Mouse (Mus musculus) heart, adult 8-10 months (tissue): ENCODE measurements at regions not wholly inside any gene's neighbourhood (a gene's known extent, or its start where the extent isn't known, plus 50 kb on each side); places are given as distances from the start of the nearest gene placed in this dataset.
A peak's percentile ranks its signal among the peaks of the same experiment; 100 is the strongest.

Experiments
- DNase-seq: peaks from one replicate; pipeline ENCODE4 v3.0.0; 2022; ENCODE audit warnings: low spot score

DNA sequence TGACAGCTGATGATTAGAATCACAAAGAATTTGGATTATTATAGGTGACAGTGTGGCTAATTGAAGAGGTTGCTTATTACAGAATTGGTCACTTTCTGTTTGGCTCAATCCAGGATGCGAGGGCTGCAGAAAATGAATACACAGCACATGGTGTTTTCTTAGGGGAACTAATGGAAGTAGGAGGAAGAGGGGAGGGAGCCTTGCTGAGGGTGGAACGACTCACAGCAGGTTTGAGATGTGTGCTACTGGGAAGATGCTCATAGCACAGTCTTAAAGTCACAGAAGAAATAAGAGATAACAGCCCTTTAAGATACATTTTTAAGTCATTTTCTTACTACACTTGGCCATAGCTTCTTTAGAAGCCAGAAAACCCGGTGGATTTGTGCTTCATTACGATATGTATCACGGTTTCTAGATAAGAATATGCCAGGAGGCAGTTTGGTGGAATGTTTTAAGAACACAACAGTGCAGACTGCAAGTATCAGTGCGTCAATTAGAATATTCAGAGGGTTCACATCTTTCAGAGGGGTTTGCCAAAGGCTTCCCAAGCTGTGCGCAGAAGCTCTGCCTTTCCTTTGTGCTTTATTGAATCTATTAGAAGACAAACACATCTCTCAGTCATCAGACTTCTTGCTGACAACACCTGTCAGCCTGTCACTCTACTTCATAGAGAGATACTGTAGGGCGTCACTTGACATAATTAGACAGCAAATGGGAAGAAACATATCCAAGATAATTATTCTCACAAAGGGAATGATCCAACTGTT, 853.7 kb downstream of the Otol1 start:
- DNase-seq, result no peak

- peak; percentile 36 for DNase-seq
Observed at GRCm38 (mm10) chr3:70873688-70874551, 866.5 kb downstream of the Otol1 start.

DNA sequence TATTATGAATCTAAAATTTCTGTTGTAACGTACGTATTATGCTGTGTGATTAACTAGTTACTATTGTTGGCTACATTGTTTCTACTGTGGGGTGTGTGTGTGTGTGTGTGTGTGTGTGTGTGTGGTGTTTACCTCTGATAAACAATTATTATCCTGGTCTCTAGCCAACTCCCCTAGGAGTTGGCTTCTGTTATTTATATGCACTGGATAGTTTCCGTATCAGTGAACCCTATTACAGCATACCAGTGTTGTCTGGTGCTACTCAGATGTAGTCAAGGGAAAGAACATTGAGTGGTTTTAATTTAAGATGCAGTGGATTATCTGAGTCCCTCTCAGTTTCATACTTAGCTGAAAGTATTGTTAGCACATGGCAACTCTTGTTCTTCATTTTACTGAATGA, 867.2 kb downstream of the Otol1 start:
- peak; percentile 3 for DNase-seq
